Mouse (Mus musculus) stomach, embryonic 14.5 days (tissue): ENCODE data around the gene Gm9780. TPM values are rescaled to one million over a fixed set of nuclear protein-coding genes. Genes with fewer than 3 reads are reported as not detected.
A peak's percentile ranks its signal among the peaks of the same experiment; 100 is the strongest.
"Not testable (repeated sequence)": the region's sequence is repeated elsewhere in the genome, so short reads cannot be mapped to it uniquely, and the experiment has no call there.

Source experiments
- ATAC-seq: fragments of 200-750 bp; cut with Nextera tagmentation; 2 replicates; pipeline ENCODE4 v1.8.0; 2017; ENCODE audit warnings: low read depth, moderate TSS enrichment; ENCODE audit not compliant: insufficient number of reproducible peaks, insufficient read depth, low FRiP score
- H3K27ac ChIP-seq: fragments of 300-500 bp; sonication (generic); 2 replicates; pipeline ENCODE4 v1.5.1; 2014; ENCODE audit warnings: mild to moderate bottlenecking, low read length, moderate library complexity, mixed read lengths
- H3K27me3 ChIP-seq: fragments of 300-500 bp; sonication (generic); 2 replicates; pipeline ENCODE4 v1.6.1; 2014; ENCODE audit warnings: low read length, control low read depth, mixed read lengths; ENCODE audit not compliant: control insufficient read depth, insufficient read depth
- H3K36me3 ChIP-seq: fragments of 300-500 bp; sonication (generic); 2 replicates; pipeline ENCODE4 v1.6.1; 2014; ENCODE audit warnings: mild to moderate bottlenecking, control low read depth, low read length, moderate library complexity, mixed read lengths; ENCODE audit not compliant: control insufficient read depth, insufficient read depth
- H3K4me1 ChIP-seq: fragments of 300-500 bp; sonication (generic); 2 replicates; pipeline ENCODE4 v1.6.1; 2014; ENCODE audit warnings: low read length, control low read depth, mixed read lengths; ENCODE audit not compliant: control insufficient read depth, insufficient read depth
- H3K4me2 ChIP-seq: fragments of 300-500 bp; sonication (generic); replicated peaks from 2 replicates; pipeline ENCODE4 v1.6.1; 2014; ENCODE audit warnings: low read depth, low read length, control low read depth
- H3K4me3 ChIP-seq: fragments of 300-500 bp; sonication (generic); 2 replicates; pipeline ENCODE4 v1.5.1; 2014; ENCODE audit warnings: low read depth, low read length, control low read depth
- H3K9ac ChIP-seq: fragments of 300-500 bp; sonication (generic); replicated peaks from 2 replicates; pipeline ENCODE4 v1.6.1; 2014; ENCODE audit warnings: low read depth, mild to moderate bottlenecking, control low read depth, low read length, moderate library complexity, mixed read lengths
- H3K9me3 ChIP-seq: fragments of 300-500 bp; sonication (generic); 2 replicates; pipeline ENCODE4 v1.6.1; 2016; ENCODE audit warnings: low read depth, low read length, control low read depth; ENCODE audit not compliant: control insufficient read depth
- WGBS: fragments of 180-500 bp; shearing (Covaris S2); extraction: QIAGEN DNeasy Blood & Tissue Kit; methylation state at CpG from one replicate; pipeline ENCODE4 v1.1.7; 2014; 5-methylcytosine and 5-hydroxymethylcytosine counted together
- polyA plus RNA-seq: library from polyadenylated mRNA; unstranded; fragments of >200 nt; fragmentation: Nextera tagmentation; extraction: Ambion mirVana; gene quantifications from 2 replicates; pipeline ENCODE4 v1.2.1, GENCODE M21; 2014

Gene Gm9780
- polyA plus RNA-seq, 1 experiment from 2014 or later: 36.3 TPM

DNA sequence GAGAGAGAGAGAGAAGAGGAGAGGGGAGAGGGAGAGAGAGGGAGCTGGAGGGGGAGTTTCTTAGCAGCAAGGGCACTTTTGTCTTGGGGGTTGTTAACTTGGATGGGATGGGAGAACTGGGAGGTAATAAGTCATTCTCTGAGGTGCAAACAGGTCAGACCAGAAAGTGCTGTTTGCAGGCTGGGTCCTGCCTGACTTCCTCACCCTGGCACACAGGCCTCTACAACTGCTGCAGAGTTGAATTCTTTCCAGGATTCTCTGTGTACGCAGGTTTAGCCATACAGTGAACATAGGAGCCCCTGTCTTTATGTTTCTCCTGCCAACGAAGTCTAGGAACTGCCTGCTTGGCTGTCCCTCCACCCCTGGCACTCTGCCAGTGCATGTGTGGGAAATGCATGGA lies 35.0 kb downstream of the Gm9780 start:
- WGBS: no CpG with 5 or more reads among the region's 2 CpGs
- H3K27me3 ChIP-seq, H3K9me3 ChIP-seq, H3K27ac ChIP-seq, ATAC-seq, H3K9ac ChIP-seq, H3K36me3 ChIP-seq, H3K4me2 ChIP-seq, H3K4me3 ChIP-seq, H3K4me1 ChIP-seq: not testable (repeated sequence)

GRCm38 (mm10) chr14:25981880-25982279 lies 60.6 kb downstream of the Gm9780 start:
- H3K4me1 ChIP-seq, H3K4me3 ChIP-seq, ATAC-seq, H3K36me3 ChIP-seq, H3K9ac ChIP-seq, H3K27me3 ChIP-seq, H3K9me3 ChIP-seq, H3K4me2 ChIP-seq, H3K27ac ChIP-seq: not testable (repeated sequence)
- 26% methylated on average over 5 of the region's 9 CpGs for WGBS

- not testable (repeated sequence) for H3K9ac ChIP-seq, ATAC-seq, H3K4me2 ChIP-seq, H3K27me3 ChIP-seq, H3K4me3 ChIP-seq, H3K4me1 ChIP-seq, H3K9me3 ChIP-seq, H3K36me3 ChIP-seq
- H3K27ac ChIP-seq: peak overlapping the region; percentile 67; the same call in 1 of the 2 replicates
- under 1% methylated on average over 6 of the region's 13 CpGs for WGBS
Measured at GRCm38 (mm10) chr14:25979242-25979941, 63.1 kb downstream of the Gm9780 start.

DNA sequence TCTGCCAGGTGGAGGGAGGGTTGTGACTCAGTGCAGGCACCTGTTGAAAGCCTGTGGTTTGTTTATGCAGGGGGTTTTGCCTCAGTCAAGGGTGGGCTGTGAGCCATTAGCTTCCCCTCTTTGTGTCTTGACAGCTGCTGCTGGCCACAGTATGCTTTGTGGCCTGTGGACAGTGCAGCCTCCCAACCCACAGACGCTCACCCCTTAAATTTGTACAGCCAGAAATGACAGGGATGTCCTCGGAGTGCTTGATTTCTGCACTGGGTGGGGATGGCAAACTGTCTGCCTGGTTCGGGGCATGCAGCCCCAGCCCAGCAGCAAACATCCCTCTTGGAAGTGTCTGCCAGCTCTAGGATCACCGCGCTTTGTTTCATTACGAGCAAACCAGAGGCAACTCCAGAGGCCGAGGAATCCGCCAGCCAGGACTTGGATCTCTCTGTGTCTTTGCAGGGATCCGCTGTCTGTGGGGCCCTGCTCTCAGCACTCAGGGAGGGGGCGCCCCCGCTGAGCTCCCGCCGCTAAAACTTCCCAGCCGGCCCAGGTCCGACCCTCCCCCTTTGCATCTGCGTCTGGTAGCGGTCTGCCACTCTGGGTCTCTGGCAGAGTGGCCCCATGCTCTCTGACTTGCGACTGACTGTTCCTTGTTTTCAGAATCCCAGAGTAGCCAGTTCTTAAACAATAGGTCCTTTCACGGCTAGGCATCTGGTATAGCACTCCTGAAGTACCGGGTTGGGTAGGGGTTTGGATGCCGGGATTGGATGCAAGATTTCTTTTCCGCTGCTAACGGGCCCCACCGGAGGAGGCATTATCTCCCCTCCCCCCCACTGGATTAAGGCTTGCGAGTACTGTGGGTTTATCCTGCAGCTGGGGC lies 63.9 kb downstream of the Gm9780 start, which contains the start of gene Duxbl1:
Gene Duxbl1 (plus strand): TSS at position 207 of the 871 bp plus-strand sequence.
- peak; percentile 88; the same call in 1 of the 2 replicates for ATAC-seq
- not testable (repeated sequence) for H3K4me2 ChIP-seq, H3K4me3 ChIP-seq, H3K9me3 ChIP-seq, H3K4me1 ChIP-seq, H3K27me3 ChIP-seq, H3K36me3 ChIP-seq, H3K9ac ChIP-seq
- peak within 1 kb of the TSS; percentile 67; the same call in 1 of the 2 replicates for H3K27ac ChIP-seq
- no CpG with 5 or more reads among the region's 25 CpGs for WGBS

Other genes with a start within 250 kb of the Gm9780 start
- 35.5 and 42.2 TPM in 2 replicates for gene Anxa11, start 200.6 kb downstream of the Gm9780 start, polyA plus RNA-seq
- 0.75 TPM in 1 of 2 replicates, not detected in the other for gene Plac9a, start 139.6 kb downstream of the Gm9780 start, polyA plus RNA-seq
- gene Tmem254a, start 115.0 kb downstream of the Gm9780 start, polyA plus RNA-seq: 3.6 and 7.0 TPM in 2 replicates
- 0.20 and 0.29 TPM in 2 replicates for gene Cphx1, start 104.4 kb downstream of the Gm9780 start, polyA plus RNA-seq
- 0.97 and 1.4 TPM in 2 replicates for gene Duxbl1, start 64.1 kb downstream of the Gm9780 start, polyA plus RNA-seq
- 46.0 and 70.5 TPM in 2 replicates for gene Tmem254c, start 24.6 kb upstream of the Gm9780 start, polyA plus RNA-seq
- gene Cphx2, start 38.8 kb upstream of the Gm9780 start, polyA plus RNA-seq: not detected in 2 replicates
- not detected in 2 replicates for gene Cphx3, start 39.6 kb upstream of the Gm9780 start, polyA plus RNA-seq
- gene Duxbl2, start 75.6 kb upstream of the Gm9780 start, polyA plus RNA-seq: 2.1 and 2.2 TPM in 2 replicates
- 34.9 and 43.0 TPM in 2 replicates for gene Plac9b, start 139.8 kb upstream of the Gm9780 start, polyA plus RNA-seq
- gene Tmem254b, start 164.3 kb upstream of the Gm9780 start, polyA plus RNA-seq: 35.6 and 55.3 TPM in 2 replicates
- gene Duxbl3, start 215.3 kb upstream of the Gm9780 start, polyA plus RNA-seq: 0.41 and 0.78 TPM in 2 replicates